Mouse (Mus musculus) ES-E14 (cell line): ENCODE data around the gene Atp4b. TPM values are rescaled to one million over a fixed set of nuclear protein-coding genes. Genes with fewer than 3 reads are reported as not detected.

ENCODE experiments used
- DNase-seq: peaks from one replicate; pipeline ENCODE4 v3.0.0-alpha.2; 2013; ENCODE audit warnings: low read depth, low spot score
- H3K27ac ChIP-seq: 2 replicates; pipeline ENCODE4 v1.5.1; 2012; ENCODE audit warnings: low read depth, mild to moderate bottlenecking, low read length, moderate library complexity, mixed read lengths; ENCODE audit not compliant: poor library complexity, insufficient read depth, severe bottlenecking
- H3K36me3 ChIP-seq: 2 replicates; pipeline ENCODE4 v1.6.1; 2012; ENCODE audit warnings: mild to moderate bottlenecking, low read length, moderate library complexity, mixed read lengths; ENCODE audit not compliant: control insufficient read depth, poor library complexity, insufficient read depth, severe bottlenecking
- H3K4me1 ChIP-seq, 2 experiments: fragments of 150-350 bp in 1 of 2; sonication (generic) in 1 of 2; 2 replicates each; pipeline ENCODE4 v1.6.1; 2012; ENCODE audit warnings: low read length in 2 of 2, mild to moderate bottlenecking in 1 of 2, mixed read lengths in 1 of 2; ENCODE audit not compliant: control insufficient read depth in 2 of 2, insufficient read depth in 2 of 2, poor library complexity in 1 of 2
- H3K4me3 ChIP-seq, 2 experiments: fragments of 150-350 bp in 1 of 2; sonication (generic) in 1 of 2; 2 replicates each; pipeline ENCODE4 v1.5.1; 2012; ENCODE audit warnings: low read length in 2 of 2, low read depth in 1 of 2, mild to moderate bottlenecking in 1 of 2, mixed read lengths in 1 of 2; ENCODE audit not compliant: insufficient read depth in 1 of 2, poor library complexity in 1 of 2, severe bottlenecking in 1 of 2
- H3K9ac ChIP-seq: 2 replicates; pipeline ENCODE4 v1.6.1; 2012; ENCODE audit warnings: low read depth, mild to moderate bottlenecking, low read length, mixed read lengths; ENCODE audit not compliant: poor library complexity, insufficient read depth, severe bottlenecking
- H3K9me3 ChIP-seq: fragments of 150-350 bp; sonication (generic); 2 replicates; pipeline ENCODE4 v1.6.1; 2012; ENCODE audit warnings: low read depth, mild to moderate bottlenecking, low read length; ENCODE audit not compliant: control insufficient read depth, insufficient read depth
- CHD2 ChIP-seq: IDR thresholded peaks from 2 replicates; pipeline ENCODE4 v1.6.1; 2014; ENCODE audit warnings: mild to moderate bottlenecking, low read depth, low read length, inconsistent platforms
- HCFC1 ChIP-seq: IDR thresholded peaks from 2 replicates; pipeline ENCODE4 v1.6.1; 2012; ENCODE audit warnings: low read length, inconsistent platforms, borderline replicate concordance; ENCODE audit not compliant: insufficient read depth
- MAFK ChIP-seq: IDR thresholded peaks from 2 replicates; pipeline ENCODE4 v1.6.1; 2014; ENCODE audit warnings: mild to moderate bottlenecking, low read depth, low read length, inconsistent platforms; ENCODE audit not compliant: insufficient read depth
- ZC3H11A ChIP-seq: IDR thresholded peaks from 2 replicates; pipeline ENCODE4 v1.6.1; 2012; ENCODE audit warnings: low read depth, mild to moderate bottlenecking, inconsistent platforms, low read length, borderline replicate concordance
- ZNF384 ChIP-seq: IDR thresholded peaks from 2 replicates; pipeline ENCODE4 v1.6.1; 2012; ENCODE audit warnings: low read depth, low read length, inconsistent platforms
- in situ Hi-C, 2 experiments: fragments of 600-800 bp; cut with MboI; formaldehyde crosslinking; loops; one replicate each; pipeline ENCODE4 v1.15.1; 2025; ENCODE audit warnings: low sequenced_read_pairs in 2 of 2, inconsistent platforms in 1 of 2; ENCODE audit not compliant: unreplicated experiment in 2 of 2
- total RNA-seq: library from RNA; depleted of rRNA; stranded (reverse); fragments of 300-350 nt; gene quantifications from 2 replicates; pipeline ENCODE4 v1.2.3, GENCODE M21; 2012

The Atp4b gene
- total RNA-seq, 1 experiment = not detected

DNA sequence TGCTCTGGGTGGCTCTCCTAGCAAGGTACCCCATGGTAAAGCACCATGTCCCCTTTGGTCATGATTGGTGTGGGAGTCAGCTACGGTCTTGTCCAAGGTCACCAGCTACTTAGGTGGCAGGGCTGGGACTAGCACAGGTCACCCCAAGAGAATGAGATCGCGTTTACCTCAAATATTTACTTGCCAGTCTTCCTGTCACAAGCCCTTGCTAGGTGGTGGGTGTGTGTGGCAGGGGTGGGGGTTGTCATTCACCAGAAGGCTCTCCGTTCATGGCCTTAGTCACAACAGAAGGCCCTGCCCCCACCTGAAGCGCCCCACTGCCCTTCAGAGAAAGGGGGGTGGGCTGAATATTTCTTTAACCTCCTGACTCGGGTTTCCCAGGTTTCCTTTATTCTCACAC, 6.9 kb upstream of the Atp4b start:
- no peak overlapping the region for H3K4me3 ChIP-seq

DNA sequence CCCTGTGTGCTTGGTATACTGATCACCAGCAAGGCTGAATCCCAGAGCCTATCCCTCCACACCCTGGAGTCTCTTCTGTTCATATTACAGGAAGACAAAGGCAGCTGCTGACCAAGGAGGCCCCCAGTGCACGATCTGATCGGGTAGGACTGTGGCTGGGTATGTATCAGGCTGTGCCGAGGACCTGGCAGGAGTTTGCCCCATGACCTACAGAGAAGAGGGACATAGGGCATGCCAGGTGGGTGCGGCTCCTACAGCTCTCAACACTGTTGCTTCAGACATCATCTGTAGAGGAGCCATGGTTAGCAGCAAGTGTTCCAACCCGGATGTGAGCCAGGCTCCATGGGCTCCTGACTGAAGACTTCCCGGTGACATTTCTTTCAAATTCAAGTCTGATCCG, 2.8 kb downstream of the Atp4b start:
- H3K9me3 ChIP-seq = no peaks in the 10 kb centered on the region
- TF ChIP-seq CHD2 (no peak), ZNF384 (no peak), ZC3H11A (no peak), HCFC1 (no peak), MAFK (no peak)
- no peak for DNase-seq
- H3K36me3 ChIP-seq = no peaks in the 10 kb centered on the region
- H3K27ac ChIP-seq = no peak overlapping the region
- no peak overlapping the region for H3K4me3 ChIP-seq
- no peak overlapping the region for H3K9ac ChIP-seq
- no peaks in the 10 kb centered on the region for H3K4me1 ChIP-seq
- in situ Hi-C loops = no loop called here

More for the DNA sequence above, 6.9 kb upstream of the Atp4b start:
- H3K4me1 ChIP-seq = no peaks in the 10 kb centered on the region
- TF ChIP-seq HCFC1 = no peak
- TF ChIP-seq MAFK = no peak
- TF ChIP-seq ZNF384 = no peak
- no peak for DNase-seq
- in situ Hi-C loops = loop anchor here in 1 of 2 experiments (25.0 kb wide), 1 partner anchor 359 kb away; the partner anchor contains the start of gene Cdc16
- no peak overlapping the region for H3K9ac ChIP-seq
- no peaks in the 10 kb centered on the region for H3K36me3 ChIP-seq
- no peak overlapping the region for H3K27ac ChIP-seq
- no peaks in the 10 kb centered on the region for H3K9me3 ChIP-seq

DNA sequence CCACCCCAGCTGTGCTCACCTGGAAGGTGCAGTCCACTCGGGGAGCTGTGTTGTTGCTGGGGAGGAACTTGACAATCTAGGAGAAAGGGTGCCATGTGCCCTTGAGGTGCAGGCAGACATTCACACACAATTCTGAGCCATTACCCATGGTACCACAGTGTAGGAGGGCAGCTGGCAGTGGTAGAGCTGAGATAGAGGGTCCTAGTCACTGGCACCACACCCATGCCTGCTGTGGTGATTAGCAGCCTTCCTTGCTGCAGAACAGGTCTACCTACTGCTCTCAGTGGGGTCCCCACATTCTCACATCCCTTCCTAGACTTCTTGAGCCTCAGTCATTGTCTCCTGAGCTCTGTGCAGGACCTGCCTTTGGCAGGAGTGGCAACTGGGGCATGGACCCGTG, 7.9 kb downstream of the Atp4b start:
- Histone ChIP-seq H3K27ac (no peak overlapping the region), H3K36me3 (no peaks in the 10 kb centered on the region), H3K4me3 (no peak overlapping the region), H3K9ac (no peak overlapping the region), H3K9me3 (no peaks in the 10 kb centered on the region), H3K4me1 (peaks cover 0 to 2% of the 10 kb centered on the region in 2 experiments; a peak in 1 of 4 replicates)
- no peak for DNase-seq
- no peak for TF ChIP-seq HCFC1
- no peak for TF ChIP-seq ZC3H11A
- TF ChIP-seq MAFK = no peak
- TF ChIP-seq ZNF384 = no peak
- TF ChIP-seq CHD2 = no peak
- in situ Hi-C loops = no loop called here

DNA sequence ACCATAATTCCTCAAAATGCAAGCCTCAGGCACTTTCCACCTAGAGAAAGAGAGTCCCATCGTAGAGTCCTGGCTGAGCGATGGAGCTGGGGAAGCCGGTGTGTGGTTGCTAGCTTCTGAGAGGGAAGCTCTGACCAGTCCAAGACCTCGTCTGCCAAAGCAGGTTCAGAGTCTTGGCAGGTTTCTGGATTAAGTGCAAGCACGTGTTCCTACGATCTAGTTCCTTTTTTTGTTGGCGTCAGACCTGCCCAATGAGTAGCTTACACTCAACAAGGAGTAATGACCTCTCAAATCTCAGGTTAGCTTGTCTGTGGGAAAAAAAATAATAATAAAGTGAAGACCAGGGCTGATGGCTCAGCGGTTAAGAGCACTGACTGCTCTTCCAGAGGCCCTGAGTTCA, 8.9 kb downstream of the Atp4b start:
- TF ChIP-seq ZNF384 (no peak), MAFK (no peak), CHD2 (no peak), HCFC1 (no peak)
- Histone ChIP-seq H3K36me3 (no peaks in the 10 kb centered on the region), H3K27ac (no peak overlapping the region), H3K9me3 (no peaks in the 10 kb centered on the region), H3K4me1 (peaks cover 0 to 2% of the 10 kb centered on the region in 2 experiments; a peak in 1 of 4 replicates), H3K4me3 (no peak overlapping the region), H3K9ac (no peak overlapping the region)
- in situ Hi-C loops = no loop called here
- DNase-seq = no peak

DNA sequence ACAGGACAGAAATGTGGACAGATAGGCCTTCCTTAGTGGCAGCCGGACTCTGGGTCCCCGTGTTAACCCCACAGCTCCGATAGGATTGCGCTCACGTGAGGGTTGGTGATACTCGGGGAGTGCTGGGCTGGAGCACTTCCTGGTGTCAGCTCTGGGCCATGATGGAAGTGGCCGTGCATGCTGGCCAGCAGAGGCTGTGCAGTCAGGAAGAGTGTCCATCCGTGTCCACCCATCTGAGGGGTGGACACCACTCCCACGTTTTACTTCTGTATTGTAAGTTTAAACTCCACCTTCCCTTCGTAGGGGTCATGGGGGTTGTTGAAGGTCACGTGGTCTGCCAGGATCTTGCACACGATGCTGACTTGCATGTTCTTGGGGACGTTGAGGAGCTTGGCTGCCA, 10.3 kb downstream of the Atp4b start:
- no peak for DNase-seq
- in situ Hi-C loops = no loop called here
- Histone ChIP-seq H3K27ac (no peak overlapping the region), H3K4me3 (no peak overlapping the region), H3K9me3 (no peaks in the 10 kb centered on the region), H3K4me1 (peaks cover 0 to 2% of the 10 kb centered on the region in 2 experiments; a peak in 1 of 4 replicates), H3K9ac (no peak overlapping the region), H3K36me3 (no peaks in the 10 kb centered on the region)
- TF ChIP-seq MAFK (no peak), ZC3H11A (no peak), HCFC1 (no peak), CHD2 (no peak), ZNF384 (no peak)
